Mouse (Mus musculus) intestine, postnatal 0 days (tissue): ENCODE results near the gene Fbxo6. TPM values are rescaled to one million over a fixed set of nuclear protein-coding genes. Genes with fewer than 3 reads are reported as not detected.

Experiments
- ATAC-seq: fragments of 200-750 bp; cut with Nextera tagmentation; 2 replicates; pipeline ENCODE4 v1.8.0; 2017; ENCODE audit warnings: mild to moderate bottlenecking, moderate TSS enrichment, moderate library complexity
- H3K27ac ChIP-seq: fragments of 300-500 bp; sonication (generic); 2 replicates; pipeline ENCODE4 v1.5.1; 2014; ENCODE audit warnings: mild to moderate bottlenecking, low read depth, low read length, moderate library complexity
- H3K27me3 ChIP-seq: fragments of 300-500 bp; sonication (generic); replicated peaks from 2 replicates; pipeline ENCODE4 v1.6.1; 2014; ENCODE audit warnings: low read length, mixed read lengths; ENCODE audit not compliant: control insufficient read depth, insufficient read depth
- H3K36me3 ChIP-seq: fragments of 300-500 bp; sonication (generic); 2 replicates; pipeline ENCODE4 v1.6.1; 2014; ENCODE audit warnings: mild to moderate bottlenecking, moderate library complexity; ENCODE audit not compliant: control insufficient read depth, insufficient read depth
- H3K4me1 ChIP-seq: fragments of 300-500 bp; sonication (generic); replicated peaks from 2 replicates; pipeline ENCODE4 v1.6.1; 2014; ENCODE audit warnings: antibody characterized with exemption, low read length, mixed read lengths; ENCODE audit not compliant: control insufficient read depth, insufficient read depth
- H3K4me2 ChIP-seq: fragments of 300-500 bp; sonication (generic); replicated peaks from 2 replicates; pipeline ENCODE4 v1.6.1; 2014; ENCODE audit warnings: low read depth, mild to moderate bottlenecking, moderate library complexity
- H3K4me3 ChIP-seq: fragments of 300-500 bp; sonication (generic); 2 replicates; pipeline ENCODE4 v1.5.1; 2014; ENCODE audit warnings: low read depth, low read length
- H3K9ac ChIP-seq: fragments of 300-500 bp; sonication (generic); 2 replicates; pipeline ENCODE4 v1.6.1; 2014; ENCODE audit warnings: mild to moderate bottlenecking, low read depth, low read length
- H3K9me3 ChIP-seq: fragments of 300-500 bp; sonication (generic); 2 replicates; pipeline ENCODE4 v1.6.1; 2016; ENCODE audit warnings: mixed run types; ENCODE audit not compliant: control insufficient read depth
- CTCF ChIP-seq: sonication (generic); IDR thresholded peaks from 2 replicates; pipeline ENCODE4 v1.5.1; 2016; ENCODE audit warnings: low read depth, mild to moderate bottlenecking, control low read depth, antibody characterized with exemption, moderate library complexity
- WGBS: fragments of 180-500 bp; shearing (Covaris S2); extraction: QIAGEN DNeasy Blood & Tissue Kit; methylation state at CpG from one replicate; pipeline ENCODE4 v1.1.7; 2014; 5-methylcytosine and 5-hydroxymethylcytosine counted together
- polyA plus RNA-seq: library from polyadenylated mRNA; unstranded; fragments of >200 nt; fragmentation: Nextera tagmentation; extraction: Ambion mirVana; gene quantifications from 2 replicates; pipeline ENCODE4 v1.2.1, GENCODE M21; 2015

Fbxo6 gene
- polyA plus RNA-seq, 1 experiment from 2014 or later: 55.4 TPM

- H3K9me3 ChIP-seq: no peaks in the 10 kb centered on the region
- TF ChIP-seq CTCF: no peak
- peaks cover 26% of the 10 kb centered on the region; the same call in 1 of the 2 replicates for H3K36me3 ChIP-seq
- no peak for ATAC-seq
- no peaks in the 10 kb centered on the region for H3K27me3 ChIP-seq
- no peak overlapping the region for H3K9ac ChIP-seq
- no peaks in the 10 kb centered on the region for H3K4me1 ChIP-seq
- no peak overlapping the region for H3K4me2 ChIP-seq
- WGBS: 95% methylated on average over 5 of the region's 5 CpGs
- H3K4me3 ChIP-seq: no peak overlapping the region
- no peak overlapping the region for H3K27ac ChIP-seq
Observed at GRCm38 (mm10) chr4:148143721-148144120, 8.2 kb downstream of the Fbxo6 start.

GRCm38 (mm10) chr4:148140098-148141011 is 11.6 kb downstream of the Fbxo6 start:
- H3K36me3 ChIP-seq: peaks cover 7% of the 10 kb centered on the region; the same call in 1 of the 2 replicates
- H3K9ac ChIP-seq: peak overlapping the region; percentile 47
- peak overlapping the region; percentile 70 for H3K4me3 ChIP-seq
- H3K4me2 ChIP-seq: peak overlapping the region; percentile 97
- H3K27me3 ChIP-seq: no peaks in the 10 kb centered on the region
- no peaks in the 10 kb centered on the region for H3K4me1 ChIP-seq
- peak; percentile 94 for ATAC-seq
- H3K27ac ChIP-seq: peak overlapping the region; percentile 63
- no peaks in the 10 kb centered on the region for H3K9me3 ChIP-seq
- under 1% methylated on average over 65 of the region's 65 CpGs for WGBS
- peak; percentile 87 for TF ChIP-seq CTCF

GRCm38 (mm10) chr4:148139767-148140097 is 12.2 kb downstream of the Fbxo6 start:
- no peaks in the 10 kb centered on the region for H3K4me1 ChIP-seq
- peaks cover under 1% of the 10 kb centered on the region; the same call in 1 of the 2 replicates for H3K36me3 ChIP-seq
- peak overlapping the region; percentile 97 for H3K4me2 ChIP-seq
- no peak; the same call in 1 of the 2 replicates for ATAC-seq
- H3K9ac ChIP-seq: peak overlapping the region; percentile 47; the same call in 1 of the 2 replicates
- H3K4me3 ChIP-seq: peak overlapping the region; percentile 70
- under 1% methylated on average over 12 of the region's 12 CpGs for WGBS
- peak overlapping the region; percentile 57 for H3K27ac ChIP-seq
- 0 out of 2 replicates have a peak, but pooled peaks cover 2% of the 10 kb centered on the region for H3K27me3 ChIP-seq
- H3K9me3 ChIP-seq: no peaks in the 10 kb centered on the region
- no peak for TF ChIP-seq CTCF

GRCm38 (mm10) chr4:148137503-148137902 is 14.4 kb downstream of the Fbxo6 start:
- 69% methylated on average over 8 of the region's 8 CpGs for WGBS
- Histone ChIP-seq H3K27ac (no peak overlapping the region), H3K27me3 (peaks cover 4% of the 10 kb centered on the region), H3K4me1 (no peaks in the 10 kb centered on the region), H3K4me3 (no peak overlapping the region), H3K4me2 (no peak overlapping the region), H3K9me3 (no peaks in the 10 kb centered on the region), H3K9ac (no peak overlapping the region), H3K36me3 (no peaks in the 10 kb centered on the region)
- TF ChIP-seq CTCF: no peak
- ATAC-seq: no peak

- no peaks in the 10 kb centered on the region for H3K4me1 ChIP-seq
- no peak for ATAC-seq
- H3K4me3 ChIP-seq: no peak overlapping the region
- H3K9ac ChIP-seq: no peak overlapping the region
- no peaks in the 10 kb centered on the region for H3K36me3 ChIP-seq
- H3K27me3 ChIP-seq: peaks cover 29% of the 10 kb centered on the region
- H3K4me2 ChIP-seq: no peak overlapping the region
- H3K27ac ChIP-seq: no peak overlapping the region
- H3K9me3 ChIP-seq: no peaks in the 10 kb centered on the region
- no peak for TF ChIP-seq CTCF
- 62% methylated on average over 8 of the region's 8 CpGs for WGBS
Observed at GRCm38 (mm10) chr4:148134988-148135387, 17.0 kb downstream of the Fbxo6 start.

- 3% methylated on average over 21 of the region's 21 CpGs for WGBS
- Histone ChIP-seq H3K36me3 (no peaks in the 10 kb centered on the region), H3K4me2 (peak overlapping the region; percentile 74), H3K9ac (no peak overlapping the region), H3K4me1 (no peaks in the 10 kb centered on the region), H3K4me3 (no peak overlapping the region), H3K27me3 (peaks cover 50% of the 10 kb centered on the region), H3K9me3 (no peaks in the 10 kb centered on the region), H3K27ac (no peak overlapping the region)
- no peak for ATAC-seq
- TF ChIP-seq CTCF: no peak
Observed at GRCm38 (mm10) chr4:148131497-148132081, 20.4 kb downstream of the Fbxo6 start.
